Mouse (Mus musculus) intestine, postnatal 0 days (tissue): ENCODE data around the gene Olfr1308. TPM values are rescaled to one million over a fixed set of nuclear protein-coding genes. Genes with fewer than 3 reads are reported as not detected.

Experiments
- ATAC-seq: fragments of 200-750 bp; cut with Nextera tagmentation; 2 replicates; pipeline ENCODE4 v1.8.0; 2017; ENCODE audit warnings: mild to moderate bottlenecking, moderate TSS enrichment, moderate library complexity
- H3K27ac ChIP-seq: fragments of 300-500 bp; sonication (generic); 2 replicates; pipeline ENCODE4 v1.5.1; 2014; ENCODE audit warnings: mild to moderate bottlenecking, low read depth, low read length, moderate library complexity
- H3K27me3 ChIP-seq: fragments of 300-500 bp; sonication (generic); replicated peaks from 2 replicates; pipeline ENCODE4 v1.6.1; 2014; ENCODE audit warnings: low read length, mixed read lengths; ENCODE audit not compliant: control insufficient read depth, insufficient read depth
- H3K36me3 ChIP-seq: fragments of 300-500 bp; sonication (generic); 2 replicates; pipeline ENCODE4 v1.6.1; 2014; ENCODE audit warnings: mild to moderate bottlenecking, moderate library complexity; ENCODE audit not compliant: control insufficient read depth, insufficient read depth
- H3K4me1 ChIP-seq: fragments of 300-500 bp; sonication (generic); replicated peaks from 2 replicates; pipeline ENCODE4 v1.6.1; 2014; ENCODE audit warnings: antibody characterized with exemption, low read length, mixed read lengths; ENCODE audit not compliant: control insufficient read depth, insufficient read depth
- H3K4me2 ChIP-seq: fragments of 300-500 bp; sonication (generic); replicated peaks from 2 replicates; pipeline ENCODE4 v1.6.1; 2014; ENCODE audit warnings: low read depth, mild to moderate bottlenecking, moderate library complexity
- H3K4me3 ChIP-seq: fragments of 300-500 bp; sonication (generic); 2 replicates; pipeline ENCODE4 v1.5.1; 2014; ENCODE audit warnings: low read depth, low read length
- H3K9ac ChIP-seq: fragments of 300-500 bp; sonication (generic); 2 replicates; pipeline ENCODE4 v1.6.1; 2014; ENCODE audit warnings: mild to moderate bottlenecking, low read depth, low read length
- H3K9me3 ChIP-seq: fragments of 300-500 bp; sonication (generic); 2 replicates; pipeline ENCODE4 v1.6.1; 2016; ENCODE audit warnings: mixed run types; ENCODE audit not compliant: control insufficient read depth
- CTCF ChIP-seq: sonication (generic); IDR thresholded peaks from 2 replicates; pipeline ENCODE4 v1.5.1; 2016; ENCODE audit warnings: low read depth, mild to moderate bottlenecking, control low read depth, antibody characterized with exemption, moderate library complexity
- WGBS: fragments of 180-500 bp; shearing (Covaris S2); extraction: QIAGEN DNeasy Blood & Tissue Kit; methylation state at CpG from one replicate; pipeline ENCODE4 v1.1.7; 2014; 5-methylcytosine and 5-hydroxymethylcytosine counted together
- polyA plus RNA-seq: library from polyadenylated mRNA; unstranded; fragments of >200 nt; fragmentation: Nextera tagmentation; extraction: Ambion mirVana; gene quantifications from 2 replicates; pipeline ENCODE4 v1.2.1, GENCODE M21; 2015

Olfr1308 gene
- polyA plus RNA-seq, result not detected in 2 replicates

- Histone ChIP-seq H3K4me2 (no peak within 1 kb of the TSS), H3K4me3 (no peak within 1 kb of the TSS), H3K4me1 (no peaks in the 10 kb centered on the region), H3K27ac (no peak within 1 kb of the TSS), H3K9ac (no peak within 1 kb of the TSS), H3K36me3 (no peaks in the 10 kb centered on the region), H3K9me3 (no peaks in the 10 kb centered on the region), H3K27me3 (no peaks in the 10 kb centered on the region)
- 46% methylated on average over 1 of the region's 1 CpGs for WGBS
- no peak for ATAC-seq
- TF ChIP-seq CTCF, result no peak
These were observed at the start of gene Olfr1308 for GRCm38 (mm10) chr2:111964844-111965243. Gene Olfr1308, minus strand, starts transcription at chr2:111964944.

DNA sequence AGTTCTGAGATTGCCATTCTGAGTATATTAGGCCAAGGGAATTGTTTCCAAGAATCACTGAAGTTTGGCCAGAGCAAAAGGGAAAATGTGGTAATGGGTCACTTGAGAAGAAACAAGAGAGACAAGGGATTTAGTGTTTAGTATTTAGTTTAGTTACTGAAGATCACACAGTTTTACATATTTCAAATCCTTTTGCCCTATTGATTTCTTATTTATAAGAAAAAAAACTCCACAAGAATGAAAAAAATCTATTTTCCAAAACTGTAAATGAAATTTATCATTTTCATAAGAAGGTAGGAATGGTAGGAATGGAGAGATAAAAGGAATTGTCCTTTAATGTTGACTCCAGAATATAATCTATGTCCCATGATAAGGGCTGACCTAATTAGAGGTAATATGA is 47.9 kb upstream of the Olfr1308 start, which contains the start of gene Olfr1310:
TSS of gene Olfr1310 (minus strand) at position 101 of the 400 bp plus-strand sequence.
- Histone ChIP-seq H3K36me3 (no peaks in the 10 kb centered on the region), H3K4me2 (no peak within 1 kb of the TSS), H3K4me1 (no peaks in the 10 kb centered on the region), H3K27me3 (no peaks in the 10 kb centered on the region), H3K9me3 (no peaks in the 10 kb centered on the region), H3K27ac (no peak within 1 kb of the TSS), H3K4me3 (no peak within 1 kb of the TSS), H3K9ac (no peak within 1 kb of the TSS)
- TF ChIP-seq CTCF, result no peak
- ATAC-seq, result no peak

DNA sequence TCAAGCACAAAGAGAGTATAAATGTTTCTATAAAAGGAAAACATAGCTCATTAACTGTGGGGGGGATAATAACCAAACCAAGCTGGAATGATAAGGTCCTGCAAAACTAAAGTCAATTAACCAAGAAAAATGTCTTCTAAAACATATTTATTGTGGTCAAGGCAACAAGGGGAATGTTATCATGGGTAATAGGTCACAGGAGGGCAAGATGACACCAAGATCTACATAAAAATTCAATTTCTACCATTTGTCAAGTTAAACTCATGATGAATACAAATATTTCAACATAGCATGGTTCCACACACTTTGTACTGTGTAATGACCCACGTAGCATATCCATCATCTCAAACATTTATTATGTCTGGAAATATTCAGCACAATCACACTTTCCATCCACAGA is 25.4 kb upstream of the Olfr1308 start, which contains the start of gene Olfr1309:
TSS of gene Olfr1309 (minus strand) at position 101 of the 400 bp plus-strand sequence.
- 50% methylated on average over 1 of the region's 1 CpGs for WGBS
- no peak for ATAC-seq
- Histone ChIP-seq H3K4me2 (no peak within 1 kb of the TSS), H3K9me3 (no peaks in the 10 kb centered on the region), H3K27me3 (no peaks in the 10 kb centered on the region), H3K4me3 (no peak within 1 kb of the TSS), H3K27ac (no peak within 1 kb of the TSS), H3K36me3 (no peaks in the 10 kb centered on the region), H3K9ac (no peak within 1 kb of the TSS), H3K4me1 (no peaks in the 10 kb centered on the region)
- no peak for TF ChIP-seq CTCF

- H3K9me3 ChIP-seq, result no peaks in the 10 kb centered on the region
- WGBS, result 73% methylated on average over 1 of the region's 1 CpGs
- no peak for TF ChIP-seq CTCF
- ATAC-seq, result no peak
- no peak within 1 kb of the TSS for H3K4me2 ChIP-seq
- H3K4me3 ChIP-seq, result no peak within 1 kb of the TSS
- no peaks in the 10 kb centered on the region for H3K4me1 ChIP-seq
- H3K27me3 ChIP-seq, result no peaks in the 10 kb centered on the region
- no peak within 1 kb of the TSS for H3K27ac ChIP-seq
- H3K9ac ChIP-seq, result no peak within 1 kb of the TSS
- no peaks in the 10 kb centered on the region for H3K36me3 ChIP-seq
These were observed 15.4 kb downstream of the Olfr1308 start, which contains the start of gene Olfr1307 for GRCm38 (mm10) chr2:111949340-111949739. Gene Olfr1307, minus strand, starts transcription at chr2:111949440.

DNA sequence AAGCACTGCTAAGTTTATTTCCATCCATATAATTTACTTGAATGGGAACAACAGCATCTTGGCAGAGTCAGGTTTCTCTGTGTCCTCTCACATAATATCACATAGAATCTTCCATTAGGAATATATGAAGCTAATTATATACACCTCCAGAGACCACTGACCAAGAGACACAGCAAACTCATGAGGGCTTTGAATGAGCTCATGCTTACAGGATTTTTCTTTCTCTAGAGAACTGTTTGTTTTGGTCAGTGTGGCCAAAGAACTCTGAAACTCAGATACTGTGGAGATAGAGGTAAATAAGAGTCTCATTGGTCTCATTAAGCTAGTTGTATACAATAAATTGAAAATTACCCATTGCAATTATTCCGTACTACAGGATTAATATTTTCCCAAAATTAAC is 48.6 kb downstream of the Olfr1308 start, which contains the start of gene Olfr1306:
TSS of gene Olfr1306 (minus strand) at position 101 of the 400 bp plus-strand sequence.
- ATAC-seq, result no peak
- H3K4me2 ChIP-seq, result no peak within 1 kb of the TSS
- no peaks in the 10 kb centered on the region for H3K4me1 ChIP-seq
- no peaks in the 10 kb centered on the region for H3K9me3 ChIP-seq
- H3K4me3 ChIP-seq, result no peak within 1 kb of the TSS
- no peak for TF ChIP-seq CTCF
- H3K27me3 ChIP-seq, result no peaks in the 10 kb centered on the region
- no peak within 1 kb of the TSS for H3K27ac ChIP-seq
- 88% methylated on average over 1 of the region's 1 CpGs for WGBS
- H3K36me3 ChIP-seq, result no peaks in the 10 kb centered on the region
- no peak within 1 kb of the TSS for H3K9ac ChIP-seq

Other genes with a start within 250 kb of the Olfr1308 start
- not detected in 2 replicates for gene Olfr1301, start 213.9 kb downstream of the Olfr1308 start, polyA plus RNA-seq
- not detected in 2 replicates for gene Olfr1302, start 187.5 kb downstream of the Olfr1308 start, polyA plus RNA-seq
- gene Olfr1303, start 144.6 kb downstream of the Olfr1308 start, polyA plus RNA-seq, result not detected in 2 replicates
- gene Olfr1305, start 87.8 kb downstream of the Olfr1308 start, polyA plus RNA-seq, result not detected in 2 replicates
- not detected in 2 replicates for gene Olfr1306, start 48.7 kb downstream of the Olfr1308 start, polyA plus RNA-seq
- not detected in 2 replicates for gene Olfr1307, start 15.5 kb downstream of the Olfr1308 start, polyA plus RNA-seq
- not detected in 2 replicates for gene Olfr1309, start 25.3 kb upstream of the Olfr1308 start, polyA plus RNA-seq
- gene Olfr1310, start 47.8 kb upstream of the Olfr1308 start, polyA plus RNA-seq, result not detected in 2 replicates
- gene Olfr1311, start 59.5 kb upstream of the Olfr1308 start, polyA plus RNA-seq, result not detected in 2 replicates
- not detected in 2 replicates for gene Olfr1312, start 85.3 kb upstream of the Olfr1308 start, polyA plus RNA-seq
- not detected in 2 replicates for gene Olfr1313, start 112.9 kb upstream of the Olfr1308 start, polyA plus RNA-seq
- gene Olfr1314, start 131.8 kb upstream of the Olfr1308 start, polyA plus RNA-seq, result not detected in 2 replicates
- gene Olfr1315-ps1, start 150.5 kb upstream of the Olfr1308 start, polyA plus RNA-seq, result not detected in 2 replicates
- gene Olfr1316, start 170.0 kb upstream of the Olfr1308 start, polyA plus RNA-seq, result not detected in 2 replicates
- gene Olfr1317, start 175.4 kb upstream of the Olfr1308 start, polyA plus RNA-seq, result not detected in 2 replicates
- not detected in 2 replicates for gene Olfr1318, start 189.3 kb upstream of the Olfr1308 start, polyA plus RNA-seq